Mouse (Mus musculus) kidney, embryonic 14.5 days (tissue): ENCODE data around the gene Sepsecs. TPM values are rescaled to one million over a fixed set of nuclear protein-coding genes. Genes with fewer than 3 reads are reported as not detected.

ENCODE experiments used
- ATAC-seq: fragments of 200-750 bp; cut with Nextera tagmentation; 2 replicates; pipeline ENCODE4 v1.8.0; 2017; ENCODE audit warnings: moderate number of reproducible peaks, mild to moderate bottlenecking, moderate TSS enrichment, moderate library complexity; ENCODE audit not compliant: low FRiP score, low TSS enrichment
- H3K27ac ChIP-seq: fragments of 300-500 bp; sonication (generic); 2 replicates; pipeline ENCODE4 v1.5.1; 2014; ENCODE audit warnings: low read depth, mild to moderate bottlenecking, low read length, moderate library complexity, mixed read lengths
- H3K27me3 ChIP-seq: fragments of 300-500 bp; sonication (generic); 2 replicates; pipeline ENCODE4 v1.6.1; 2014; ENCODE audit warnings: mild to moderate bottlenecking, low read length; ENCODE audit not compliant: control insufficient read depth, insufficient read depth
- H3K36me3 ChIP-seq: fragments of 300-500 bp; sonication (generic); 2 replicates; pipeline ENCODE4 v1.6.1; 2014; ENCODE audit warnings: low read length, mixed read lengths; ENCODE audit not compliant: control insufficient read depth, insufficient read depth
- H3K4me1 ChIP-seq: fragments of 300-500 bp; sonication (generic); 2 replicates; pipeline ENCODE4 v1.6.1; 2014; ENCODE audit warnings: low read length, mixed read lengths; ENCODE audit not compliant: control insufficient read depth, insufficient read depth
- H3K4me2 ChIP-seq: fragments of 300-500 bp; sonication (generic); replicated peaks from 2 replicates; pipeline ENCODE4 v1.6.1; 2014; ENCODE audit warnings: low read depth, mild to moderate bottlenecking, low read length
- H3K4me3 ChIP-seq: fragments of 300-500 bp; sonication (generic); 2 replicates; pipeline ENCODE4 v1.5.1; 2014; ENCODE audit warnings: mild to moderate bottlenecking, low read length
- H3K9ac ChIP-seq: fragments of 300-500 bp; sonication (generic); 2 replicates; pipeline ENCODE4 v1.6.1; 2014; ENCODE audit warnings: low read depth, mild to moderate bottlenecking, low read length, moderate library complexity
- H3K9me3 ChIP-seq: fragments of 300-500 bp; sonication (generic); 2 replicates; pipeline ENCODE4 v1.6.1; 2016; ENCODE audit warnings: low read length; ENCODE audit not compliant: control insufficient read depth
- WGBS: fragments of 180-500 bp; shearing (Covaris S2); extraction: QIAGEN DNeasy Blood & Tissue Kit; methylation state at CpG from one replicate; pipeline ENCODE4 v1.1.7; 2014; 5-methylcytosine and 5-hydroxymethylcytosine counted together
- polyA plus RNA-seq: library from polyadenylated mRNA; unstranded; fragments of >200 nt; fragmentation: Nextera tagmentation; extraction: Ambion mirVana; gene quantifications from 2 replicates; pipeline ENCODE4 v1.2.1, GENCODE M21; 2014

Sepsecs gene
- polyA plus RNA-seq, 1 experiment from 2014 or later: 9.2 TPM

- Histone ChIP-seq H3K27me3 (no peaks in the 10 kb centered on the region; the same call in 1 of the 2 replicates), H3K4me3 (peak overlapping the region; percentile 33), H3K27ac (no peak overlapping the region), H3K9ac (peak overlapping the region; percentile 46; the same call in 1 of the 2 replicates), H3K9me3 (no peaks in the 10 kb centered on the region), H3K36me3 (no peaks in the 10 kb centered on the region), H3K4me1 (peaks cover 17% of the 10 kb centered on the region), H3K4me2 (peak overlapping the region; percentile 66)
- under 1% methylated on average over 41 of the region's 41 CpGs for WGBS
- peak; percentile 44; the same call in 1 of the 2 replicates for ATAC-seq
These were observed 50.9 kb downstream of the Sepsecs start for GRCm38 (mm10) chr5:52618348-52619270.

GRCm38 (mm10) chr5:52617711-52618347, 51.7 kb downstream of the Sepsecs start:
- H3K4me2 ChIP-seq: peak overlapping the region; percentile 66
- H3K27me3 ChIP-seq: no peaks in the 10 kb centered on the region; the same call in 1 of the 2 replicates
- 46% methylated on average over 9 of the region's 9 CpGs for WGBS
- H3K36me3 ChIP-seq: no peaks in the 10 kb centered on the region
- H3K9me3 ChIP-seq: no peaks in the 10 kb centered on the region
- H3K4me1 ChIP-seq: peaks cover 17% of the 10 kb centered on the region
- ATAC-seq: no peak
- 0 out of 2 replicates have a peak overlapping the region, but pooled peaks have one; percentile 46 for H3K9ac ChIP-seq
- H3K4me3 ChIP-seq: peak overlapping the region; percentile 33
- no peak overlapping the region for H3K27ac ChIP-seq

GRCm38 (mm10) chr5:52616549-52616948, 53.0 kb downstream of the Sepsecs start:
- no peaks in the 10 kb centered on the region for H3K36me3 ChIP-seq
- ATAC-seq: peak; percentile 74; the same call in 1 of the 2 replicates
- no peak overlapping the region for H3K4me3 ChIP-seq
- 4% methylated on average over 2 of the region's 2 CpGs for WGBS
- no peaks in the 10 kb centered on the region; the same call in 1 of the 2 replicates for H3K27me3 ChIP-seq
- H3K4me2 ChIP-seq: no peak overlapping the region
- no peak overlapping the region for H3K9ac ChIP-seq
- H3K27ac ChIP-seq: peak overlapping the region; percentile 59
- peaks cover 17% of the 10 kb centered on the region for H3K4me1 ChIP-seq
- no peaks in the 10 kb centered on the region for H3K9me3 ChIP-seq

- H3K4me1 ChIP-seq: peaks cover 17% of the 10 kb centered on the region
- no peaks in the 10 kb centered on the region for H3K9me3 ChIP-seq
- no peak overlapping the region for H3K9ac ChIP-seq
- no peak overlapping the region; the same call in 1 of the 2 replicates for H3K27ac ChIP-seq
- 48% methylated on average over 9 of the region's 9 CpGs for WGBS
- H3K27me3 ChIP-seq: no peaks in the 10 kb centered on the region; the same call in 1 of the 2 replicates
- no peak for ATAC-seq
- no peaks in the 10 kb centered on the region for H3K36me3 ChIP-seq
- no peak overlapping the region for H3K4me2 ChIP-seq
- no peak overlapping the region for H3K4me3 ChIP-seq
These were observed 54.1 kb downstream of the Sepsecs start for GRCm38 (mm10) chr5:52615421-52615820.

- Histone ChIP-seq H3K4me2 (no peak overlapping the region), H3K27ac (no peak overlapping the region), H3K9ac (no peak overlapping the region), H3K4me1 (peaks cover 17% of the 10 kb centered on the region), H3K4me3 (no peak overlapping the region), H3K36me3 (no peaks in the 10 kb centered on the region), H3K9me3 (no peaks in the 10 kb centered on the region), H3K27me3 (no peaks in the 10 kb centered on the region; the same call in 1 of the 2 replicates)
- ATAC-seq: no peak
- 79% methylated on average over 4 of the region's 4 CpGs for WGBS
These were observed 54.8 kb downstream of the Sepsecs start for GRCm38 (mm10) chr5:52614686-52615085.

GRCm38 (mm10) chr5:52612776-52613175, 56.7 kb downstream of the Sepsecs start:
- Histone ChIP-seq H3K27ac (no peak overlapping the region), H3K9ac (no peak overlapping the region), H3K36me3 (no peaks in the 10 kb centered on the region), H3K9me3 (no peaks in the 10 kb centered on the region; the same call in 1 of the 2 replicates), H3K4me2 (no peak overlapping the region), H3K4me1 (peaks cover 13% of the 10 kb centered on the region), H3K27me3 (no peaks in the 10 kb centered on the region; the same call in 1 of the 2 replicates), H3K4me3 (no peak overlapping the region)
- 84% methylated on average over 6 of the region's 8 CpGs for WGBS
- no peak for ATAC-seq

GRCm38 (mm10) chr5:52611315-52611895, 58.1 kb downstream of the Sepsecs start:
- Histone ChIP-seq H3K36me3 (no peaks in the 10 kb centered on the region), H3K27ac (no peak overlapping the region), H3K4me2 (no peak overlapping the region), H3K9me3 (peaks cover 5% of the 10 kb centered on the region), H3K27me3 (no peaks in the 10 kb centered on the region; the same call in 1 of the 2 replicates), H3K4me3 (no peak overlapping the region), H3K9ac (no peak overlapping the region), H3K4me1 (peaks cover 3% of the 10 kb centered on the region)
- no peak for ATAC-seq
- 84% methylated on average over 10 of the region's 10 CpGs for WGBS

GRCm38 (mm10) chr5:52610306-52610705, 59.2 kb downstream of the Sepsecs start:
- H3K36me3 ChIP-seq: no peaks in the 10 kb centered on the region
- 83% methylated on average over 4 of the region's 4 CpGs for WGBS
- no peak overlapping the region for H3K4me2 ChIP-seq
- H3K9ac ChIP-seq: no peak overlapping the region
- no peak overlapping the region for H3K4me3 ChIP-seq
- no peak overlapping the region for H3K27ac ChIP-seq
- H3K27me3 ChIP-seq: no peaks in the 10 kb centered on the region
- no peak for ATAC-seq
- peaks cover 5% of the 10 kb centered on the region for H3K9me3 ChIP-seq
- no peaks in the 10 kb centered on the region for H3K4me1 ChIP-seq
